Mouse (Mus musculus) liver, postnatal 0 days (tissue): ENCODE measurements around the gene Ralgps1. TPM values are rescaled to one million over a fixed set of nuclear protein-coding genes. Genes with fewer than 3 reads are reported as not detected.

Experiments used
- ATAC-seq: fragments of 200-750 bp; cut with Nextera tagmentation; 2 replicates; pipeline ENCODE4 v1.8.0; 2017; ENCODE audit warnings: mild to moderate bottlenecking, moderate library complexity
- DNase-seq: peaks from one replicate; pipeline ENCODE4 v3.0.0-alpha.2; 2016
- H3K27ac ChIP-seq: fragments of 300-500 bp; sonication (generic); 2 replicates; pipeline ENCODE4 v1.5.1; 2014; ENCODE audit warnings: antibody characterized with exemption, moderate library complexity, mild to moderate bottlenecking, low read depth
- H3K27me3 ChIP-seq: fragments of 300-500 bp; sonication (generic); 2 replicates; pipeline ENCODE4 v1.6.1; 2014; ENCODE audit warnings: low read length, control low read depth, mixed read lengths; ENCODE audit not compliant: insufficient read depth
- H3K36me3 ChIP-seq: fragments of 300-500 bp; sonication (generic); replicated peaks from 2 replicates; pipeline ENCODE4 v1.6.1; 2014; ENCODE audit warnings: mild to moderate bottlenecking, control low read depth, low read length, moderate library complexity, mixed read lengths; ENCODE audit not compliant: insufficient read depth
- H3K4me1 ChIP-seq: fragments of 300-500 bp; sonication (generic); 2 replicates; pipeline ENCODE4 v1.6.1; 2014; ENCODE audit warnings: antibody characterized with exemption, mild to moderate bottlenecking, control low read depth; ENCODE audit not compliant: insufficient read depth
- H3K4me2 ChIP-seq: fragments of 300-500 bp; sonication (generic); 2 replicates; pipeline ENCODE4 v1.6.1; 2014; ENCODE audit warnings: low read depth, mild to moderate bottlenecking, low read length, moderate library complexity, mixed read lengths
- H3K4me3 ChIP-seq: fragments of 300-500 bp; sonication (generic); 2 replicates; pipeline ENCODE4 v1.5.1; 2014; ENCODE audit warnings: low read depth, low read length
- H3K9ac ChIP-seq: fragments of 300-500 bp; sonication (generic); replicated peaks from 2 replicates; pipeline ENCODE4 v1.6.1; 2014; ENCODE audit warnings: mild to moderate bottlenecking, moderate library complexity
- H3K9me3 ChIP-seq: fragments of 300-500 bp; sonication (generic); 2 replicates; pipeline ENCODE4 v1.6.1; 2016; ENCODE audit warnings: mild to moderate bottlenecking, control low read depth, low read length, mixed read lengths
- CTCF ChIP-seq: sonication (generic); IDR thresholded peaks from 2 replicates; pipeline ENCODE4 v1.5.1; 2016; ENCODE audit warnings: antibody characterized with exemption, low read depth
- EP300 ChIP-seq: IDR thresholded peaks from 2 replicates; pipeline ENCODE4 v1.6.1; 2016; ENCODE audit warnings: antibody characterized with exemption, low read depth, mild to moderate bottlenecking
- WGBS: fragments of 180-500 bp; shearing (Covaris S2); extraction: QIAGEN DNeasy Blood & Tissue Kit; methylation state at CpG from one replicate; pipeline ENCODE4 v1.1.7; 2014; ENCODE audit not compliant: insufficient replicate concordance; 5-methylcytosine and 5-hydroxymethylcytosine counted together
- polyA plus RNA-seq: library from polyadenylated mRNA; unstranded; fragments of >200 nt; fragmentation: Nextera tagmentation; extraction: Ambion mirVana; gene quantifications from 2 replicates; pipeline ENCODE4 v1.2.1, GENCODE M21; 2015

Gene Ralgps1
- polyA plus RNA-seq, 1 experiment from 2014 or later, result 0.83 TPM

DNA sequence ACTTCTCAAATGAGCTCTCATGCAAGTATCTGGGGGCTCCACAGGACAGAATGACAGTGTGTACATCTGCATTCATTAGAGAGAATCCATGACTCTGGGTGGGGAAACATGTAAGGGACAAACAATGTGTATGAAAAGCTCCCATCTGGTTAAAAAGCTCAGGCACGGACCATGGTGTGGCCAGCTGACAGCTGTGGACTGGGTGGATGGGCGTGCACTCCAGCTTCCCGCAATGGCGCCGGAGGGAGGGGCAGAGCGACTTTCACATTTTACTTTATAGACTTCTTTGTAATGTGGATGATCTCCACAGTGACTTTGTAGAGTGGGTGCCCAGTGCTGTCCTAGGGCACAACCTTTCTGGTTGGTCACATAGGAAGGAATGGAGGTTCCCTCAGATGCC, 118.5 kb downstream of the Ralgps1 start:
- ATAC-seq, result no peak
- Histone ChIP-seq H3K4me3 (no peak overlapping the region), H3K36me3 (no peaks in the 10 kb centered on the region), H3K4me2 (no peak overlapping the region), H3K4me1 (peaks cover 13% of the 10 kb centered on the region), H3K9me3 (no peaks in the 10 kb centered on the region), H3K9ac (no peak overlapping the region), H3K27me3 (no peaks in the 10 kb centered on the region), H3K27ac (no peak overlapping the region)
- TF ChIP-seq EP300 (no peak), CTCF (no peak)
- no peak for DNase-seq
- 87% methylated on average over 6 of the region's 6 CpGs for WGBS

DNA sequence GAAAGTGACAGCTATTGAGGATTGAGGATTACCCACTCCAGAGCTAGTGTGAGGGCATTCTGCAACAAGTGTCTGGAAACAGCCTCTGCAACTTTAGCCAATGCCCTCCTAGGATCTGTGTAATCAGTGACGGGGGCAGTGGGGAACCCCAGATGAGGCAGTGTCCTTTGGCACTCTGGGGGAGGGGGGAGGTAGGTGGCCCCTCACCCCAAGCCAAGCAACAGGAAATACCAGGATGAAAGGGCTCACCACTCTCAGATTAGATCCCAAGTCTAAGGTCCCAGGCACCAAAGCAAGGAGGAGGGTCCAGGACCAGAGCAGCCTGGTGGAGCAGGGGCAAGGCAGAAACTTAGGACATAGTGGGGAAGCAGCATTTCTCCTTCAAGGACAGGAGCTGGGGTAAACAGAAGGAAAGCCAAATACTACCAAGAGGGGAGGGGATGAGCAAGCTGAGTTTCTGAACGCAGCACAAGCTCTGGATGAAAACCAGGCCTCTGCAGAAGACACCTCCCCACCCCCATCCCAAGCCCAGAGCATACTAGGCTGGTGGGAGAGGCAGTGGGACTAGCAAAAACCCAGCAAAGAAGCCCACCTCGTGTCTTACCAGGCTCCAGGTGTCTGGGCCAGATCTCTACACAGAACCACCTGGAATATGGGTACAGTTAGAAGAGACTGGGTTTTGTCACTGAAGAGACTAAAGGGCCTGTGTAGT, 121.2 kb downstream of the Ralgps1 start:
- H3K36me3 ChIP-seq, result no peaks in the 10 kb centered on the region
- ATAC-seq (no peak), DNase-seq (no peak)
- H3K4me1 ChIP-seq, result peaks cover 7% of the 10 kb centered on the region
- no peak overlapping the region for H3K4me2 ChIP-seq
- no peak overlapping the region for H3K9ac ChIP-seq
- TF ChIP-seq CTCF (no peak), EP300 (no peak)
- no peaks in the 10 kb centered on the region for H3K27me3 ChIP-seq
- H3K4me3 ChIP-seq, result no peak overlapping the region
- WGBS, result 59% methylated on average over 3 of the region's 3 CpGs
- H3K27ac ChIP-seq, result no peak overlapping the region
- no peaks in the 10 kb centered on the region for H3K9me3 ChIP-seq

DNA sequence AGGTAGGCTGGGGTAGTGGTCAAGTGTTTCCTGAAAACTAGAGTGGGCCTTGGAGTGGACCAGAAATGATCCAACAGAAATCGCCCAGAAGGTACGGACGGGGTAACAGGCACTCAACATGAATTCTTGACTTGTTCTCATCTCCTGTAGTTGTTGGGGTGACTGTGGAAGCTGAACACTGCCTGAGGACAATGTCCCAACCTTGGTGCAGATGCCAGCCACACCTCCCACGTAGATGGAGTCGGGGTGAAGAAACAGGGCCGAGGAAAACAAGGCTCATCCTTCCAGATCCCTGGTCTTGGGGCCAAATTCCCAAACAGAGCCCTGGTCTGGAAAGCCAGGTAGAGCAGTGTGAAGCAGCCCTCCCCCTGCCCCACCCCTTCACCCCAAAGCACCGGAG, 122.7 kb downstream of the Ralgps1 start:
- Histone ChIP-seq H3K4me2 (no peak overlapping the region), H3K4me3 (no peak overlapping the region), H3K9me3 (no peaks in the 10 kb centered on the region), H3K27ac (no peak overlapping the region), H3K9ac (no peak overlapping the region), H3K27me3 (no peaks in the 10 kb centered on the region), H3K4me1 (peaks cover 6% of the 10 kb centered on the region), H3K36me3 (no peaks in the 10 kb centered on the region)
- ATAC-seq (no peak), DNase-seq (no peak)
- no peak for TF ChIP-seq EP300
- no peak for TF ChIP-seq CTCF
- WGBS, result 85% methylated on average over 7 of the region's 7 CpGs

DNA sequence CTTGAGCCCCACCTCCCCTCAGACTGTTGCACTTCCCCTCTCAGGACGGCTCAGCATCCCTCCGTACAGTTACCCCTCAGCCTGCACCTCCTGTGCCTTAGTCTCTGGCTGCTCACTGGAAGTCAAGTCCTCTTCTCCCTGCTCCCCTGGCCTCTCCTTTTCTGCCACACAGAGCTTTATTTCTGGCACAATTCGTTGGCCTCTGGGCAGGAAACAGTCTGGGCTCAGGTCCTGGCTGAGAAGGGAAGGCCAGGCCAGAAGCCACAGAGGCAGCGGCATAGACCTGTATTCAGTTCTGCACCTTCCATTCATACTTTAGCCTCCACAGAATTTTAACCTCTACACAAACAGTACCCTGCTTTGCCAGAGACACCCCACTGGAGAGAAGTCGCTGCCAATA, 124.4 kb downstream of the Ralgps1 start:
- ATAC-seq (no peak), DNase-seq (no peak)
- H3K4me1 ChIP-seq, result peaks cover 5% of the 10 kb centered on the region
- 69% methylated on average over 5 of the region's 5 CpGs for WGBS
- no peak for TF ChIP-seq CTCF
- no peak for TF ChIP-seq EP300
- H3K9ac ChIP-seq, result no peak overlapping the region
- H3K27ac ChIP-seq, result no peak overlapping the region
- no peak overlapping the region for H3K4me2 ChIP-seq
- no peaks in the 10 kb centered on the region for H3K27me3 ChIP-seq
- H3K36me3 ChIP-seq, result no peaks in the 10 kb centered on the region
- no peaks in the 10 kb centered on the region for H3K9me3 ChIP-seq
- no peak overlapping the region for H3K4me3 ChIP-seq

DNA sequence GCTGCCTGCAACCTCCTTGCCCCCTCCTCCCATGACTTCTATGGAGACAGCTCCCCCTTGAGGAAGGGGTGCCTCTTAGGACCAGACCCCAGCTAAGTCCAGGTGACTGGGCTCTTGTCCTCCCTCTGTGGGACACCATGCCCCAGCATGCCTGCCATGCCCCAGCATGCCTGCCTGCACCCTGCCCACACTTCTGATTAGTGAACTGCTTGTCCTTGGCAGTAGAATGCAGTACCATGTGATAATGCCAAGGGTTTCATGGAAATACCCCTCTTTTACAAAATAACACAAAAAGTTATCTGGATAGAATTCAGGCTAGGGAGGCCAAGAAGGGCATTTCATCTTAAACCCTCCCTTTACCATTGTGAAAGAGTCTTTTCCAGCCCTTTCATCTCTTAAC, 125.9 kb downstream of the Ralgps1 start:
- ATAC-seq, result no peak
- Histone ChIP-seq H3K4me3 (no peak overlapping the region), H3K4me2 (no peak overlapping the region), H3K27me3 (no peaks in the 10 kb centered on the region), H3K36me3 (no peaks in the 10 kb centered on the region), H3K4me1 (peaks cover 5% of the 10 kb centered on the region), H3K9me3 (no peaks in the 10 kb centered on the region), H3K9ac (no peak overlapping the region), H3K27ac (no peak overlapping the region)
- no peak for TF ChIP-seq EP300
- peak; percentile 17; the same call in 1 of the 2 replicates for TF ChIP-seq CTCF
- no peak for DNase-seq

DNA sequence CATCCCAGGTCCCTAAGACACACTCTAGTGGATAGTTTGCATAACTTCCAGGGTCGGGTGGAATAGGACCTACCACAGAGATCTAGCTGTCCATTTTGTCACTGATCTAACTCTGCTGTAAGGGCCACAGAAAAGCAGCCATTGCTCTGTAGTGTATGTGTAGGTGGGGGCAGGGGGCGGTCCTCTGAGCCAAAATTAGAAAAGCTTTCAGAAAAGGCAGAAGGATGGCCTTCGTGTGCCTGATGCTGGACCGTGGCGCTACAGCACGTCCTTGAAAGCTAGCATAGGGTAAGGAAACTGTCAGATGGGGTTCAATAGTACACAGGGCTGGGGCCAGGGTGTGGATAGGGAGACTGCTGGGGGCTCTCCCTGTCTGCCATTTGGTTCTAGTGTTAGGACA, 126.4 kb downstream of the Ralgps1 start:
- Histone ChIP-seq H3K27me3 (no peaks in the 10 kb centered on the region), H3K9me3 (no peaks in the 10 kb centered on the region), H3K4me2 (no peak overlapping the region), H3K4me1 (peaks cover 2% of the 10 kb centered on the region), H3K9ac (no peak overlapping the region), H3K27ac (no peak overlapping the region), H3K36me3 (no peaks in the 10 kb centered on the region), H3K4me3 (no peak overlapping the region)
- 63% methylated on average over 6 of the region's 6 CpGs for WGBS
- no peak for ATAC-seq
- no peak for TF ChIP-seq EP300
- no peak for TF ChIP-seq CTCF
- DNase-seq, result no peak
